Mouse (Mus musculus): Measurements from ENCODE around the gene Nmb. TPM values are rescaled to one million over a fixed set of nuclear protein-coding genes. Genes with fewer than 3 reads are reported as not detected.

Gene Nmb
- polyA plus RNA-seq, 1 experiment from 2014 or later, result 1.4 TPM

GRCm38 (mm10) chr7:80897721-80898120, 7.2 kb downstream of the Nmb start:
- Histone ChIP-seq H3K36me3 (replicated peaks; ENCODE audit: insufficient read depth, low read length) (peaks cover 28% of the 10 kb centered on the region), H3K4me3 (ENCODE audit: low read depth, low read length) (no peak overlapping the region), H3K27me3 (ENCODE audit: insufficient read depth, low read length) (no peaks in the 10 kb centered on the region), H3K4me1 (ENCODE audit: insufficient read depth) (peaks cover 12% of the 10 kb centered on the region), H3K27ac (ENCODE audit: low read depth) (no peak overlapping the region), H3K9ac (replicated peaks) (no peak overlapping the region), H3K9me3 (ENCODE audit: low read length) (no peaks in the 10 kb centered on the region), H3K4me2 (ENCODE audit: low read depth, low read length) (no peak overlapping the region)
- no peak for TF ChIP-seq CTCF (IDR thresholded peaks at IDR 0.05; ENCODE audit: low read depth)
- no peak for TF ChIP-seq EP300 (IDR thresholded peaks at IDR 0.05; ENCODE audit: low read depth)
- DNase-seq, result no peak
- WGBS (ENCODE audit: insufficient replicate concordance), result 79% methylated on average over 4 of the region's 4 CpGs
- no peak for ATAC-seq

- peaks cover 12% of the 10 kb centered on the region for H3K4me1 ChIP-seq (ENCODE audit: insufficient read depth)
- ATAC-seq (no peak), DNase-seq (no peak)
- H3K9ac ChIP-seq (replicated peaks), result no peak overlapping the region
- no peak overlapping the region for H3K4me3 ChIP-seq (ENCODE audit: low read depth, low read length)
- WGBS (ENCODE audit: insufficient replicate concordance), result 85% methylated on average over 7 of the region's 7 CpGs
- no peak overlapping the region for H3K27ac ChIP-seq (ENCODE audit: low read depth)
- peaks cover 30% of the 10 kb centered on the region for H3K36me3 ChIP-seq (replicated peaks; ENCODE audit: insufficient read depth, low read length)
- no peaks in the 10 kb centered on the region for H3K27me3 ChIP-seq (ENCODE audit: insufficient read depth, low read length)
- no peak overlapping the region for H3K4me2 ChIP-seq (ENCODE audit: low read depth, low read length)
- no peaks in the 10 kb centered on the region for H3K9me3 ChIP-seq (ENCODE audit: low read length)
- no peak for TF ChIP-seq CTCF (IDR thresholded peaks at IDR 0.05; ENCODE audit: low read depth)
- no peak for TF ChIP-seq EP300 (IDR thresholded peaks at IDR 0.05; ENCODE audit: low read depth)
These were observed 7.7 kb downstream of the Nmb start for GRCm38 (mm10) chr7:80897134-80897533.

- ATAC-seq, result no peak
- no peaks in the 10 kb centered on the region for H3K27me3 ChIP-seq (ENCODE audit: insufficient read depth, low read length)
- no peak for DNase-seq
- no peak overlapping the region for H3K27ac ChIP-seq (ENCODE audit: low read depth)
- no peak overlapping the region for H3K9ac ChIP-seq (replicated peaks)
- no peak overlapping the region for H3K4me2 ChIP-seq (ENCODE audit: low read depth, low read length)
- TF ChIP-seq EP300 (IDR thresholded peaks at IDR 0.05; ENCODE audit: low read depth) (no peak), CTCF (IDR thresholded peaks at IDR 0.05; ENCODE audit: low read depth) (no peak)
- H3K9me3 ChIP-seq (ENCODE audit: low read length), result no peaks in the 10 kb centered on the region
- H3K4me1 ChIP-seq (ENCODE audit: insufficient read depth), result peaks cover under 1% of the 10 kb centered on the region
- 88% methylated on average over 14 of the region's 14 CpGs for WGBS (ENCODE audit: insufficient replicate concordance)
- peaks cover 43% of the 10 kb centered on the region for H3K36me3 ChIP-seq (replicated peaks; ENCODE audit: insufficient read depth, low read length)
- H3K4me3 ChIP-seq (ENCODE audit: low read depth, low read length), result no peak overlapping the region
These were observed 9.9 kb downstream of the Nmb start for GRCm38 (mm10) chr7:80894815-80895519.

GRCm38 (mm10) chr7:80894196-80894595, 10.7 kb downstream of the Nmb start:
- Histone ChIP-seq H3K4me1 (ENCODE audit: insufficient read depth) (peaks cover 5% of the 10 kb centered on the region; the same call in 1 of the 2 replicates), H3K9me3 (ENCODE audit: low read length) (no peaks in the 10 kb centered on the region), H3K4me3 (ENCODE audit: low read depth, low read length) (no peak overlapping the region), H3K4me2 (ENCODE audit: low read depth, low read length) (no peak overlapping the region), H3K36me3 (replicated peaks; ENCODE audit: insufficient read depth, low read length) (peaks cover 43% of the 10 kb centered on the region), H3K27ac (ENCODE audit: low read depth) (peak overlapping the region; percentile 41; the same call in 1 of the 2 replicates), H3K9ac (replicated peaks) (no peak overlapping the region), H3K27me3 (ENCODE audit: insufficient read depth, low read length) (no peaks in the 10 kb centered on the region)
- 84% methylated on average over 7 of the region's 7 CpGs for WGBS (ENCODE audit: insufficient replicate concordance)
- no peak for DNase-seq
- TF ChIP-seq EP300 (IDR thresholded peaks at IDR 0.05; ENCODE audit: low read depth) (no peak), CTCF (IDR thresholded peaks at IDR 0.05; ENCODE audit: low read depth) (no peak)
- no peak for ATAC-seq

GRCm38 (mm10) chr7:80893753-80894129, 11.1 kb downstream of the Nmb start:
- H3K9ac ChIP-seq (replicated peaks), result no peak overlapping the region
- no peak overlapping the region for H3K4me3 ChIP-seq (ENCODE audit: low read depth, low read length)
- H3K9me3 ChIP-seq (ENCODE audit: low read length), result no peaks in the 10 kb centered on the region
- ATAC-seq (peak; percentile 53), DNase-seq (no peak)
- 76% methylated on average over 6 of the region's 6 CpGs for WGBS (ENCODE audit: insufficient replicate concordance)
- no peak overlapping the region for H3K4me2 ChIP-seq (ENCODE audit: low read depth, low read length)
- H3K27me3 ChIP-seq (ENCODE audit: insufficient read depth, low read length), result no peaks in the 10 kb centered on the region
- H3K27ac ChIP-seq (ENCODE audit: low read depth), result peak overlapping the region; percentile 41; the same call in 1 of the 2 replicates
- H3K4me1 ChIP-seq (ENCODE audit: insufficient read depth), result peaks cover 5% of the 10 kb centered on the region
- TF ChIP-seq CTCF (IDR thresholded peaks at IDR 0.05; ENCODE audit: low read depth) (no peak), EP300 (IDR thresholded peaks at IDR 0.05; ENCODE audit: low read depth) (no peak)
- H3K36me3 ChIP-seq (replicated peaks; ENCODE audit: insufficient read depth, low read length), result peaks cover 43% of the 10 kb centered on the region

- no peaks in the 10 kb centered on the region for H3K9me3 ChIP-seq (ENCODE audit: low read length)
- H3K4me3 ChIP-seq (ENCODE audit: low read depth, low read length), result no peak overlapping the region
- H3K36me3 ChIP-seq (replicated peaks; ENCODE audit: insufficient read depth, low read length), result peaks cover 43% of the 10 kb centered on the region
- H3K4me1 ChIP-seq (ENCODE audit: insufficient read depth), result peaks cover 5% of the 10 kb centered on the region
- DNase-seq (no peak), ATAC-seq (no peak)
- no peak overlapping the region for H3K9ac ChIP-seq (replicated peaks)
- no peak overlapping the region for H3K27ac ChIP-seq (ENCODE audit: low read depth)
- H3K4me2 ChIP-seq (ENCODE audit: low read depth, low read length), result no peak overlapping the region
- no peak for TF ChIP-seq EP300 (IDR thresholded peaks at IDR 0.05; ENCODE audit: low read depth)
- TF ChIP-seq CTCF (IDR thresholded peaks at IDR 0.05; ENCODE audit: low read depth), result no peak
- H3K27me3 ChIP-seq (ENCODE audit: insufficient read depth, low read length), result no peaks in the 10 kb centered on the region
- WGBS (ENCODE audit: insufficient replicate concordance), result 86% methylated on average over 15 of the region's 15 CpGs
These were observed 11.7 kb downstream of the Nmb start for GRCm38 (mm10) chr7:80893086-80893752.
